In the genomic region with DNA sequence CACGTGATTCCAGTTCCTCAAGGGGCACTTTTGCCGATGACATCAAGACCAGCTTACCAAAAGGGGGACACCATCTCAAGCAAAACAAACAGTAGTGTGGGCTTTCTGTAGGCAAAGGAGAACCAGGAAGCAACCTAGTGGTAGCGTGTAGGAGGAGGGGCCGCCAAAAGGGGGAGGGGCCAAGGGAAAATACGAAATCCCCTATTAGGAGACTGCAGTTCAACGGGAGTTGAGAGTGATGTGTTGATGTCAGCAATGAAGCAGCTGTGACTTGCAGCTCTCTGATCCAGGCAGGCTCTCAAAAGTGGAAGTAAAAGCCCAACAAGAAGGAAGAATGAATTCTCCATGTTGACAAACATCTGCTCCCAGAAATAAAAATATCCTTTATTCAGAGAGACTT, we compare ENCODE assay signal across 8 mouse cellular contexts. TPM values are rescaled to one million over a fixed set of nuclear protein-coding genes. Genes with fewer than 3 reads are reported as not detected.
A peak's percentile ranks its signal among the peaks of the same experiment; 100 is the strongest.
DNase-seq lines count a peak whose midpoint lies in the region; ATAC-seq and TF ChIP-seq lines count a peak whose summit lies in the region.

No protein-coding gene starts in this region.

- no peak for TF ChIP-seq CTCF in forebrain, postnatal 0 days (IDR thresholded peaks at IDR 0.05; ENCODE audit: low read depth)

- no peaks in the 10 kb centered on the region for H3K36me3 ChIP-seq in erythroblast, embryonic 14.5 days (ENCODE audit: control insufficient read depth)
- H3K36me3 ChIP-seq in forebrain, postnatal 0 days (ENCODE audit: insufficient read depth) = no peaks in the 10 kb centered on the region

- peaks cover 4% of the 10 kb centered on the region for H3K27me3 ChIP-seq in erythroblast, embryonic 14.5 days (ENCODE audit: control insufficient read depth)
- no peaks in the 10 kb centered on the region for H3K27me3 ChIP-seq in forebrain, postnatal 0 days (ENCODE audit: insufficient read depth, low read length)

- H3K4me3 ChIP-seq in erythroblast, embryonic 14.5 days (replicated peaks) = peak overlapping the region; percentile 61
- no peak overlapping the region for H3K4me3 ChIP-seq in forebrain, postnatal 0 days (ENCODE audit: low read depth, low read length)

- peaks cover 38% of the 10 kb centered on the region for H3K4me1 ChIP-seq in erythroblast, embryonic 14.5 days (ENCODE audit: control insufficient read depth)
- no peaks in the 10 kb centered on the region for H3K4me1 ChIP-seq in forebrain, postnatal 0 days (ENCODE audit: insufficient read depth)

- WGBS in forebrain, postnatal 0 days = 47% methylated on average over 6 of the region's 6 CpGs

- no peak overlapping the region for H3K9ac ChIP-seq in forebrain, postnatal 0 days

- peaks cover 15% of the 10 kb centered on the region for H3K9me3 ChIP-seq in erythroblast, embryonic 14.5 days (ENCODE audit: control insufficient read depth, low read length)
- peaks cover 4% of the 10 kb centered on the region; the same call in 1 of the 2 replicates for H3K9me3 ChIP-seq in forebrain, postnatal 0 days (ENCODE audit: low read length)

- peak; percentile 13 for DNase-seq in gastrocnemius, adult 18-20 months (ENCODE audit: low spot score)
- no peak for DNase-seq in gastrocnemius, postnatal 14 days
- peak; percentile 33 for DNase-seq in kidney, postnatal 14 days
- peak; percentile 86 to 88 for DNase-seq in monocyte, adult 2 months (ENCODE audit: low read depth in 1 of 2, low spot score in 2 of 2)
- DNase-seq in adipocyte (ENCODE audit: low spot score) = no peak
- no peak for DNase-seq in forebrain, postnatal 0 days
- DNase-seq in cerebellum, adult 9-11 months = no peak

- H3K4me2 ChIP-seq in forebrain, postnatal 0 days (ENCODE audit: low read depth) = no peak overlapping the region

- no peak overlapping the region for H3K27ac ChIP-seq in forebrain, postnatal 0 days (ENCODE audit: low read depth, low read length)

- intact Hi-C loops in gastrocnemius, postnatal 14 days (cut with DNase I; ENCODE audit: low total_unique reads) = no loop called here

- no peak for ATAC-seq in forebrain, postnatal 0 days

RNA-seq across cellular contexts. Expression of gene Cxcr5, which starts 17.7 kb away (rescaled TPM):
- not detected for total RNA-seq in gastrocnemius, adult 18-20 months (2021)
- total RNA-seq in gastrocnemius, postnatal 14 days (2021) = not detected
- not detected in 2 replicates for polyA plus RNA-seq in erythroblast, embryonic 14.5 days (2012)
- total RNA-seq in forebrain, postnatal 0 days (2014; rRNA removed) = not detected in 2 replicates
- polyA plus RNA-seq in forebrain, postnatal 0 days (2015; fragmentation: Nextera tagmentation; extraction: Ambion mirVana) = not detected in 2 replicates

RNA-seq across cellular contexts. Expression of gene Ddx6, which starts 25.3 kb away (rescaled TPM):
- total RNA-seq in gastrocnemius, adult 18-20 months (2021) = 10 to 100 TPM; 68.4 to 69.8 TPM
- total RNA-seq in gastrocnemius, postnatal 14 days (2021) = 10 to 100 TPM; 61.8 to 62.2 TPM
- polyA plus RNA-seq in erythroblast, embryonic 14.5 days (2012) = 1.2 and 1.7 TPM in 2 replicates
- 59.2 and 76.2 TPM in 2 replicates for total RNA-seq in forebrain, postnatal 0 days (2014; rRNA removed)
- 11.1 and 18.3 TPM in 2 replicates for polyA plus RNA-seq in forebrain, postnatal 0 days (2015; fragmentation: Nextera tagmentation; extraction: Ambion mirVana)

Comparison
In these comparisons a context has a peak if more than half of its experiments do, and no peak if none do; other contexts are left out.
1. DNase-seq: peak in gastrocnemius, adult 18-20 months (single experiment), kidney, postnatal 14 days (single experiment) and monocyte, adult 2 months (2 of 2); none in gastrocnemius, postnatal 14 days (single experiment), adipocyte (single experiment), forebrain, postnatal 0 days (single experiment) and cerebellum, adult 9-11 months (single experiment).